Mouse (Mus musculus) embryonic facial prominence, embryonic 13.5 days (tissue): ENCODE results near the gene 2210016F16Rik. TPM values are rescaled to one million over a fixed set of nuclear protein-coding genes. Genes with fewer than 3 reads are reported as not detected.
A peak's percentile ranks its signal among the peaks of the same experiment; 100 is the strongest.
"Not testable (repeated sequence)": the region's sequence is repeated elsewhere in the genome, so short reads cannot be mapped to it uniquely, and the experiment has no call there.

Experiments used
- ATAC-seq: fragments of 200-750 bp; cut with Nextera tagmentation; 2 replicates; pipeline ENCODE4 v1.8.0; 2017; ENCODE audit warnings: low read depth; ENCODE audit not compliant: insufficient number of reproducible peaks, insufficient read depth, low FRiP score, low TSS enrichment
- H3K27ac ChIP-seq: fragments of 300-500 bp; sonication (generic); 2 replicates; pipeline ENCODE4 v1.5.1; 2015; ENCODE audit warnings: moderate library complexity, mild to moderate bottlenecking, inconsistent platforms
- H3K27me3 ChIP-seq: fragments of 300-500 bp; sonication (generic); 2 replicates; pipeline ENCODE4 v1.6.1; 2015; ENCODE audit warnings: mild to moderate bottlenecking, inconsistent platforms
- H3K36me3 ChIP-seq: fragments of 300-500 bp; sonication (generic); 2 replicates; pipeline ENCODE4 v1.6.1; 2015; ENCODE audit warnings: mild to moderate bottlenecking, inconsistent platforms
- H3K4me1 ChIP-seq: fragments of 300-500 bp; sonication (generic); 2 replicates; pipeline ENCODE4 v1.6.1; 2015; ENCODE audit warnings: inconsistent platforms
- H3K4me2 ChIP-seq: fragments of 300-500 bp; sonication (generic); 2 replicates; pipeline ENCODE4 v1.6.1; 2015; ENCODE audit warnings: moderate library complexity, mild to moderate bottlenecking, inconsistent platforms
- H3K4me3 ChIP-seq: fragments of 300-500 bp; sonication (generic); 2 replicates; pipeline ENCODE4 v1.5.1; 2015; ENCODE audit warnings: mild to moderate bottlenecking, inconsistent platforms
- H3K9ac ChIP-seq: fragments of 300-500 bp; sonication (generic); 2 replicates; pipeline ENCODE4 v1.6.1; 2015; ENCODE audit warnings: mild to moderate bottlenecking, inconsistent platforms
- H3K9me3 ChIP-seq: fragments of 300-500 bp; sonication (generic); 2 replicates; pipeline ENCODE4 v1.6.1; 2016; ENCODE audit warnings: inconsistent platforms
- WGBS: fragments of 180-500 bp; shearing (Covaris S2); methylation state at CpG from one replicate; pipeline ENCODE4 v1.1.7; 2015; ENCODE audit warnings: mixed read lengths; 5-methylcytosine and 5-hydroxymethylcytosine counted together
- polyA plus RNA-seq: library from polyadenylated mRNA; unstranded; fragments of >200 nt; fragmentation: Nextera tagmentation; extraction: Ambion mirVana; gene quantifications from 2 replicates; pipeline ENCODE4 v1.2.1, GENCODE M21; 2015

The 2210016F16Rik gene
- 25.6 and 26.3 TPM in 2 replicates for polyA plus RNA-seq

DNA sequence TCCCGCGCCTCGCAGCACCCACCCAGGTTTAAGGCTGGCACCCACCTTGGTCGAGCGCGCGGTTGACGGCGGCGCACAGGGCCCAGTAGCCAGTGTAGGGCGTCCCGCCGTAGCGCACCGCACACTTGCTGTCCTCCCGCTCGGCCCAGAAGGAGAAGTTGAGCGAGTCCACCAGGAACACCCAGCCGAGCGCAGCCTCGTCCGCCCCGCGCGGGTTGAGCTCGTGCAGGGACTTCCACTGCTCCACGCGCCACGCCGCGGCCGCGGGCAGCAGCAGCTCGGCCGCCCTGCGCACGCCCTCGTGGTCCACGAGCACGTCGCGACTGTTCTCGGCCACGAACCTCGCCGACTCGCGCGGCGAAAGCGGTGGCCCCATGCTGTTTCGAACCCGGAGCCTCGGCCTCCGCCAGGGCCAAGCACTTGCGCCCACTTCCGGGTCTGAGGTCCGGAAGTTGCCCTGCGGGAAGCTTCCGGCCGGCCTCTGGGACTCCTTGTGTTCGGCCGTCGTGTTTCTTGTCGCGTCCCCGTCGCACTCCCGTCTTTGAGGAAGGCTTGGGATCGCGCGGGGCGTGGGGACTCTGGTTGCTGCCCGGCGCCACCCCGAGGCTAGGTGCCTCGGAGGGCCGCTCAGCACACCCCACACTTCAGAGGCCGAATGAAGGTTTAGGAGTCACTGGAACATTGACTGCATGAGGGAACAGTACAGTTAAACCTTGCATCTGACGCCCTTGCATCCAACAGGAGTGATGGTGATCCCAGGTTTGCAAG lies at the start of gene 2210016F16Rik:
2210016F16Rik (minus strand) TSS at position 447 of the 768 bp plus-strand sequence.
- Histone ChIP-seq H3K27ac (peak within 1 kb of the TSS; percentile 64; the same call in 1 of the 2 replicates), H3K4me3 (peak within 1 kb of the TSS; percentile 77), H3K9ac (peak within 1 kb of the TSS; percentile 87), H3K27me3 (no peaks in the 10 kb centered on the region), H3K9me3 (peaks cover 18% of the 10 kb centered on the region), H3K4me1 (peaks cover 6% of the 10 kb centered on the region; the same call in 1 of the 2 replicates), H3K4me2 (peak within 1 kb of the TSS; percentile 91), H3K36me3 (peaks cover 34% of the 10 kb centered on the region)
- 2% methylated on average over 80 of the region's 80 CpGs for WGBS
- ATAC-seq: peak; percentile 66; the same call in 1 of the 2 replicates

DNA sequence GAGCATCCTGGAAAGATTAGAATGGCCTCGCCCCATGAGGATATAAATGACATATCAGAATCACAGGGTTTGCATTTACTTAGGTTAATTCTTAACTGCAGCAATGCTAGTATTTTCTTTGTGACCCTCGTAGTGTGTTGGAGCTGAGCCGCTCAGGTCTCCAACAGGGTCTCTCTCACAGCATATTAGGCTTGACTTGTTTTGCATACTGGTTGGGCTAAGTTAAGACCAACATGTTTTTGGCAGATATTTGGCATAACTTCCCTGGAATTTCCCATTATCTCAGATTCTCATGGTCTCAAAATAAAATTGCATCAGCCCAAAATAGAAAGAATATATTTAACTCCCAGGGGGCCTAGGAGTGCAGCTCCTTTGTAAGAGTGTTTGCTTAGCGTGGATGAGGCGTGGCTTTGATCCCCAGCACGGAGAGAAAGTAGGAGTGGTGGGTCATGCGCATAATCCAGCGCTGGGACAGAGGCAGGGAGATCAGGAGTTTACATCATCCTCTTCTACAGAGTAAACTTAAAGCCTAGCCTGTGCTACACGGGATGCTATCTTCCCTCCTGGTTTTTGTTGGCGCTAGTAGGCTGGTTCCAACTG lies 38.1 kb upstream of the 2210016F16Rik start:
- no peak overlapping the region for H3K4me3 ChIP-seq
- no peak for ATAC-seq
- WGBS: 64% methylated on average over 10 of the region's 10 CpGs

DNA sequence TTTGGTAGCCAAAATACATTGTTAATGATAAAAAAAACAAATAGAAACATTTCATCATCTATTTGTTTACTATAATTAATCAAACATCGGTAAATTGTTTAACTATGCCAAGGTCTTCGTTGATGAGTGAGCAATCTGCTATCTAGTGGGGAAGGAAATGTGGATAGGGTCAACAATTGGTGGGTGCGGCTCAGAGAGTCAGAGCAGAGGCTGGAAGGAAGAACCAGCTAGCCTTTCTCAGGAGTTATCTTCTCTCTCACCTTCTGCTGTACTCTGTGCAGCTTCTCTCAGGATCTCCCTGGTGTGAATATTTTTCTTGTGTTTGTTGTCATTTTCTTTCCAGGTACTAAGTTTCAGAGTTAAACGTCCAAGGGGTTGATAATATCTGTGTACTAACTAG lies 37.2 kb upstream of the 2210016F16Rik start:
- no peak for ATAC-seq
- H3K4me2 ChIP-seq: no peak overlapping the region
- no peaks in the 10 kb centered on the region for H3K27me3 ChIP-seq
- H3K4me1 ChIP-seq: peaks cover 7% of the 10 kb centered on the region; the same call in 1 of the 2 replicates
- no peak overlapping the region for H3K27ac ChIP-seq
- H3K9me3 ChIP-seq: no peaks in the 10 kb centered on the region
- WGBS: 85% methylated on average over 4 of the region's 4 CpGs
- no peak overlapping the region for H3K4me3 ChIP-seq
- H3K36me3 ChIP-seq: no peaks in the 10 kb centered on the region
- no peak overlapping the region for H3K9ac ChIP-seq

More for the DNA sequence above, 38.1 kb upstream of the 2210016F16Rik start:
- Histone ChIP-seq H3K4me2 (no peak overlapping the region), H3K36me3 (no peaks in the 10 kb centered on the region), H3K9me3 (no peaks in the 10 kb centered on the region), H3K4me1 (peaks cover 7% of the 10 kb centered on the region; the same call in 1 of the 2 replicates), H3K27ac (no peak overlapping the region), H3K9ac (no peak overlapping the region), H3K27me3 (no peaks in the 10 kb centered on the region)

DNA sequence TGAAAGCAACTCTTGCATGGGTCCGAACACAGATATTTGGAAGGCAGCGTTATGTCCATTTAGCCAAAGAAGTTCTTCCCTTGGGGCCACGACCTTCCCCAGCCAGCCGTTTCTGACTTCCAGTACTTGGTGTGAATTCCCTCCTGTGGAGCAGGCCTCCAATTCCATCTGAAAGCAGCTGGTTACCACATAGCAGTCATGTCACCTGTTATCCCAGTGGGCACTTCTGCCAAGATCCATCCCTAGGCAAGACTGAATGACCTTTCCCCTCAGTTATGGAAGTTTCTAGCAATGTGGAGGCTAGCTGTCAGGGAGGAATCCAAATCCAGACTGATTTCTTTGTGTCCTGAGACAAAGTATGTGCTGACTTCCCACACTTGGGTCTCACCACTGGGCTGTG lies 36.0 kb upstream of the 2210016F16Rik start:
- Histone ChIP-seq H3K9ac (no peak overlapping the region), H3K27ac (no peak overlapping the region), H3K36me3 (no peaks in the 10 kb centered on the region), H3K4me1 (peaks cover 7% of the 10 kb centered on the region; the same call in 1 of the 2 replicates), H3K27me3 (no peaks in the 10 kb centered on the region), H3K4me3 (no peak overlapping the region), H3K9me3 (no peaks in the 10 kb centered on the region), H3K4me2 (no peak overlapping the region)
- 83% methylated on average over 4 of the region's 4 CpGs for WGBS
- ATAC-seq: no peak

DNA sequence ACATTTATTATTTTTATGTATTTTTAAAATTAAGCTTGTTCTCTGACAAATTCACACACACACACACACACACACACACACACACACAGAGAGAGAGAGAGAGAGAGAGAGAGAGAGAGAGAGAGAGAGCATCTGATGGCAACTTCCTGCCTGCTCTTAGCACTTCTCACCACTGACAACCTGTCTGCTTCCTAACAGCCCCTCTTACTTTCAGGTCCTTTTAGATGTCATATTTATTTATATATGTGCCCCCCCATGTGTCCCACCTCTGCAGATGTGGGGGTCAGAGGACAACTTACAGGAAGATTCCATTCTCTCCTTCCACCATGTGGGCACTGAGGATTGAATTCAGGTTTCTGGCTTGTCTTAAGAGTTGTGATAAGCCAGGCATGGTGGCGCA lies 34.2 kb upstream of the 2210016F16Rik start:
- Histone ChIP-seq H3K27ac (no peak overlapping the region), H3K9me3 (no peaks in the 10 kb centered on the region), H3K4me3 (no peak overlapping the region), H3K4me2 (no peak overlapping the region), H3K4me1 (peaks cover 16% of the 10 kb centered on the region), H3K27me3 (no peaks in the 10 kb centered on the region), H3K36me3 (no peaks in the 10 kb centered on the region), H3K9ac (no peak overlapping the region)
- WGBS: 100% methylated on average over 1 of the region's 1 CpGs
- ATAC-seq: no peak

DNA sequence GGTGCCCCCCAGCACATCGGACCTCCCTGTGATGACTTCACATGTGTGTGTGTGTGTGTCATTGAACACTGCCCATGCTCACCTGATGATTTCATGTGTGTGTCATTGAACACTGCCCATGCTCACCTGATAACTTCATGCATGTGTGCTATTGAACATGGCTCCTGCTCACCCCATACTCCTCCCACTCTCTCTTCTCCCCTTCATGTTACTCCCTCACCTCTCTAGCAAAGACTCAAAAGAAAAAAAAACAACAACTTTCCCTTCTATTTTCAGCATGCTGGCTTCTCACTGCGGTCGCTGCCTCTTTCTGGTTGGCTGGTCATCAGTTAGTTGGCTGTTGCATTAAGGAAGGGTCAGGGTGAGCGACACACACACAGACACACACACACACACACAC lies 33.6 kb upstream of the 2210016F16Rik start:
- H3K4me2 ChIP-seq: no peak overlapping the region
- H3K9ac ChIP-seq: no peak overlapping the region
- H3K27ac ChIP-seq: no peak overlapping the region
- no peaks in the 10 kb centered on the region for H3K9me3 ChIP-seq
- H3K36me3 ChIP-seq: no peaks in the 10 kb centered on the region
- ATAC-seq: no peak
- no peak overlapping the region for H3K4me3 ChIP-seq
- H3K4me1 ChIP-seq: peaks cover 16% of the 10 kb centered on the region
- H3K27me3 ChIP-seq: no peaks in the 10 kb centered on the region
- 79% methylated on average over 4 of the region's 4 CpGs for WGBS

DNA sequence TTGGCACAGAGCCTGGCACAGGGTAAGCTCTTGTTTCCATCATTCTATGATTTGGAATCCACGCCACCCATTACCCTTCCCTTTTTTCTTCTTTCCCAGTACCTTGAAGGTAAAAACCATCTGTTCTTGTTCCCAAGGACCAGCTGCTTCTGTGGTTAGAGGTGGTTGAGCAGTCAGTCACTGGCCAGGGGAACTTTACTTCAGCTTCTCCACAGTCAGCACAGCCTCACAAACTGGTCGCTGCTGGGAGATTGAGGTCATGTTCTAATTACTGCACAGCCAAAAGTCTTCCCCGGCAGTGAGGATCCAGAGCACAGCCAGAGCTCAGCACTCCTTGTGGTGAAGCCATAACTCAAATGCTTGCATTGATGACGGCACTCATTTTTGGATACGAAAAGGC lies 30.8 kb upstream of the 2210016F16Rik start:
- Histone ChIP-seq H3K27ac (no peak overlapping the region), H3K4me2 (no peak overlapping the region), H3K4me1 (peaks cover 9% of the 10 kb centered on the region), H3K9me3 (0 out of 2 replicates have a peak, but pooled peaks cover 9% of the 10 kb centered on the region), H3K4me3 (no peak overlapping the region), H3K36me3 (peaks cover 20% of the 10 kb centered on the region), H3K9ac (no peak overlapping the region), H3K27me3 (no peaks in the 10 kb centered on the region)
- WGBS: 68% methylated on average over 5 of the region's 5 CpGs
- no peak for ATAC-seq

DNA sequence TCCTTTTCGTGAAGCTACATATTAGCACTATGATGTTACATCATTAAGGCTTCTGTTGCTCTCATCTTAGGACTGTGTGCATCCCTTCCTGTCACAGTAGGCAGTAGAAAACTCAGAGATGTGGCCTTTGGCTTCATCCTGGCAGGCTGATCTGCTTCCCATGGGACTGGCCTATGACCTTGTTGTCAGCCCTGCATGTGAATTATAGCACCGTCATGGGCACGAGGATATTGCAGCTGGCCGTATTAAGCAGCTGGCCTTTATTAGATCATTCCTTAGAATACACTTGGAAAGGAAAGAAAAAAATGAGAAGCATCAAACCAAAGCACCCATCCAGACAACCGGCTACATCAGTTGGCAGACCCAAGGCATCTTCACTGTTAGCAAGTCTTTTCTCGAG lies 30.3 kb upstream of the 2210016F16Rik start:
- Histone ChIP-seq H3K27ac (no peak overlapping the region), H3K4me3 (no peak overlapping the region), H3K27me3 (no peaks in the 10 kb centered on the region), H3K4me2 (no peak overlapping the region), H3K9ac (no peak overlapping the region), H3K9me3 (0 out of 2 replicates have a peak, but pooled peaks cover 9% of the 10 kb centered on the region), H3K36me3 (peaks cover 25% of the 10 kb centered on the region), H3K4me1 (peaks cover 9% of the 10 kb centered on the region)
- WGBS: 72% methylated on average over 6 of the region's 6 CpGs
- no peak for ATAC-seq

DNA sequence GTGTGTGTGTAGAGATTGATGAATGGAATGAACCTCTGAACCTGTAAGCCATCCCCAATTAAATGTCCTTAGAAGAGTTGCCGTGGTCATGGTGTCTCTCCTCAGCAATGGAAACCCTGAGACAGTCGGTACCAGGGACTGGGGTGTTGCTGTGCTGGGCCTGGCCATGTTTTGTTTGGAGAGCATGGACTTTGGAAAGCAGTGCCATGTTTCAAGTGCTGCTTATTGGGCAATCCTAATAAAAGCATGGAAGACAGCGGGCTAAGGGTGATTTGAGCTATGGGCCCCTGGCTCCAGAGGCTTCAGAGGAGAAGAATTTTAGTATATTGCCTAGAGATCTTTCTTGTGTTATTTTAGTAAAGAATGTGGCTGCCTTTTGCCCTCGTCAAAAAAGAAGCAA lies 26.0 kb upstream of the 2210016F16Rik start:
- Histone ChIP-seq H3K9ac (no peak overlapping the region), H3K4me2 (no peak overlapping the region), H3K27me3 (no peaks in the 10 kb centered on the region), H3K27ac (no peak overlapping the region), H3K36me3 (peaks cover 32% of the 10 kb centered on the region), H3K9me3 (0 out of 2 replicates have a peak, but pooled peaks cover 9% of the 10 kb centered on the region), H3K4me3 (no peak overlapping the region), H3K4me1 (peaks cover 9% of the 10 kb centered on the region)
- 93% methylated on average over 4 of the region's 4 CpGs for WGBS
- no peak for ATAC-seq

DNA sequence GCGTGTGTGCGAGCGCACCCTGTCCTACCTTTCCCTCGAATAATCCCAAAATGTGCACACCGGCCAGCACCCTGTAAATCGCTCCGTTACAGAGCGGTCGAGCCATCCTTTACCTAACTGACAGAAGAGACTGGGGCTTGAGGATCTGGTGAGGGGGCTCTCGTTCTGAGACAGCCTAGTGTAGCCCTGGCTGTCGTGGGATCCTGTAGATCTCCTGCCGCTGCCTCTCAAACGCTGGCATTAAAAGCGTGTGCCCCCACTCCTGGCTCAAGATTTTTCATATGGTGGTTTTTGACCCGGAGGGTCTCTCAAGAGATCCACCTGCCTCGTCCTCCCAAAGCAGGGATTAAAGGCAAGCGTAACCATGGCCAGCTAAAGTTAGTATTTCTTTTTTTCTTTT lies 18.2 kb upstream of the 2210016F16Rik start, which contains the start of gene Hnrnpk:
Hnrnpk (minus strand) TSS at position 101 of the 400 bp plus-strand sequence.
- not testable (repeated sequence) for H3K27me3 ChIP-seq, ATAC-seq, H3K4me1 ChIP-seq, H3K9me3 ChIP-seq, H3K36me3 ChIP-seq
- WGBS: 8% methylated on average over 17 of the region's 17 CpGs
- peak within 1 kb of the TSS; percentile 99 for H3K27ac ChIP-seq
- H3K9ac ChIP-seq: peak within 1 kb of the TSS; percentile 96
- H3K4me2 ChIP-seq: peak within 1 kb of the TSS; percentile 58
- peak within 1 kb of the TSS; percentile 79 for H3K4me3 ChIP-seq

DNA sequence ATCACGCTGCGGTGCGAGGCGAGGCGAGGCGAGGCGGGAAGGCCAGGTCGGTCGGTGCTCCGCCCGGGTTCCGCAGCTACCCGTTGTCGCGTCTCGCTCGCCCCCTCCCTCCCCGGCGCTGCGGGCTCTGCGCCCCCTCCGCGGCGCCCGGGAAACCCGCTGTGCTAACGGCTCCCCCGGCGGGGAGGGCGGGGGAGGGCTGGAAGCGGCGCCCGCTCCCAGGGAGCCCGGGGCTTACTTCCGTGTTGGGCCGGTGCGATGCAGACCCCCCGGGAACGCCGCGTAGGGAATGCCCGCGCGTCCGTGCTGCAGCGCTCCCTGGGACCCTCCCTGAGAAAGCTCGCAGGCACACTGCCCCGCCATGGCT lies 17.7 kb upstream of the 2210016F16Rik start:
- H3K36me3 ChIP-seq: peaks cover 4% of the 10 kb centered on the region
- peak overlapping the region; percentile 96 for H3K9ac ChIP-seq
- H3K4me2 ChIP-seq: peak overlapping the region; percentile 58
- no peaks in the 10 kb centered on the region for H3K9me3 ChIP-seq
- H3K27ac ChIP-seq: peak overlapping the region; percentile 99
- no peaks in the 10 kb centered on the region for H3K27me3 ChIP-seq
- ATAC-seq: no peak; the same call in 1 of the 2 replicates
- peak overlapping the region; percentile 79 for H3K4me3 ChIP-seq
- WGBS: under 1% methylated on average over 36 of the region's 48 CpGs
- peaks cover 4% of the 10 kb centered on the region; the same call in 1 of the 2 replicates for H3K4me1 ChIP-seq
